Mouse (Mus musculus) olfactory bulb, adult 2 months (tissue): ENCODE measurements around the gene Tas2r144.

ENCODE experiments used
- CTCF ChIP-seq: fragments of 200-500 bp; IDR thresholded peaks from 2 replicates; pipeline ENCODE4 v1.5.1; 2012; ENCODE audit warnings: low read depth, mild to moderate bottlenecking, low read length, moderate library complexity; ENCODE audit not compliant: insufficient read depth
- POLR2A ChIP-seq: fragments of 200-500 bp; IDR thresholded peaks from 2 replicates; pipeline ENCODE4 v1.6.1; 2012; ENCODE audit warnings: mild to moderate bottlenecking, low read depth, low read length, moderate library complexity; ENCODE audit not compliant: insufficient read depth

DNA sequence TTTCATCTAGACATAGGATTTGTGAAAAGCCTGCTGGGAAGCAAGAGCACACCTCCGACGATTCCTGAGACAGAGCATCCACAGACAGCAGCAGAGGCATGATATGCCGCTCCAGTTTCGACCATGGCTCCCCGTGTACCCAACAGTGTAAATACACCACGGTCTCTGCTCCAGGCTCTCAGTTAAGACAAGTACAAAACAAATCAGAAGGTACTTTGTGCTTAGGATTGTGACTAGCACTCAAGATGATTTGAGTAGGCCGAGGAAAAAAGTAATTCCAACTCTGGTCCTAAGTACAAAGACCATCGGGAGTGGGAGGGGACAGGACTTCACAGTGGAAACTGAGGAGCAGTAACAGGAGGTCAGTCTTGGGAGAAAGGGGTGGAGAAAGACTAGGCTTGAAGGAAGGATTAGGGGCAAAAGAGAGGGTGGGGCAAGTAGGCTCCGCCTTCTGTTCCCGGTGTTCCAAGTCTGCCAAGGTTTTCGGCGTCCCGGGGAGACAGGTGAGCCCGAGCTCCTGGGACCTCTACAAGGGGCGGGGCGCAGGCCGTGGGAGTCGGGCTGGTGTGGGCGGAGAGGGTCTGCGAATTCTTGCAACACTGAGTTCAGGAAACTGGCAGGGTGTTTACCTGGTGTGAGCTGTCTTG lies 46.5 kb downstream of the Tas2r144 start, which contains the start of gene Tmem139:
- TF ChIP-seq CTCF, result no peak
- TF ChIP-seq POLR2A, result no peak
